Mouse (Mus musculus): ENCODE measurements around the gene Bri3. TPM values are rescaled to one million over a fixed set of nuclear protein-coding genes. Genes with fewer than 3 reads are reported as not detected.

Gene Bri3
- polyA plus RNA-seq, 1 experiment from 2014 or later: 135 TPM

DNA sequence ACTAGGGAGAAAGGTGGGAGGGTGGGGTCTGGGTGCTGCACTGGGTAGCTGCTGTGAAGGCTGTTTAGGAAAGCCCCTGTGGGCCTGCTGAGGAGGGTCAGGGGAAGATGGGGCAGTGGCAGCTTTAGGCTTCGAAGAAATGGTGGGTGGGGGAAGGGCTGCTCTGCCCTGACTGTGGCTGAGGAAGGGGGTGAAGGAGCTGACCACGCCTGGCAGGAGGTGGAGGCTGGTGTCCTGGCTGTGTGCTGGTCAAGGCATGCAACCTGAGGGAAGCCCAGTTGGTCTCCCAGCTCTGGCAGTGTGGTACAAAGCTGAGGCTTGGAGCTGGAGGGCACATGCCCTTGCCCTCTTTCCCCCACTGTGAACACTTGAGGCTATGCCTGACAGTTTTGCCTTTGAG lies 14.4 kb downstream of the Bri3 start:
- Histone ChIP-seq H3K4me3 (ENCODE audit: low read depth, low read length) (peak overlapping the region; percentile 17; the same call in 1 of the 2 replicates), H3K4me1 (ENCODE audit: control insufficient read depth, insufficient read depth, low read length) (peaks cover 40% of the 10 kb centered on the region), H3K9ac (replicated peaks; ENCODE audit: low read depth, low read length) (no peak overlapping the region), H3K27me3 (ENCODE audit: control insufficient read depth, insufficient read depth, low read length) (no peaks in the 10 kb centered on the region), H3K36me3 (ENCODE audit: control insufficient read depth, insufficient read depth, low read length) (peaks cover 19% of the 10 kb centered on the region; the same call in 1 of the 2 replicates), H3K4me2 (replicated peaks; ENCODE audit: low read depth, low read length) (peak overlapping the region; percentile 84), H3K9me3 (ENCODE audit: control insufficient read depth, low read depth, low read length) (no peaks in the 10 kb centered on the region), H3K27ac (ENCODE audit: low read length) (no peak overlapping the region; the same call in 1 of the 2 replicates)
- WGBS: 12% methylated on average over 2 of the region's 2 CpGs
- ATAC-seq (ENCODE audit: insufficient number of reproducible peaks, insufficient read depth, low FRiP score, low read depth): no peak

GRCm38 (mm10) chr5:144259228-144259627 lies 15.0 kb downstream of the Bri3 start:
- Histone ChIP-seq H3K27ac (ENCODE audit: low read length) (no peak overlapping the region), H3K4me2 (replicated peaks; ENCODE audit: low read depth, low read length) (no peak overlapping the region), H3K9me3 (ENCODE audit: control insufficient read depth, low read depth, low read length) (no peaks in the 10 kb centered on the region), H3K4me3 (ENCODE audit: low read depth, low read length) (no peak overlapping the region), H3K9ac (replicated peaks; ENCODE audit: low read depth, low read length) (no peak overlapping the region), H3K27me3 (ENCODE audit: control insufficient read depth, insufficient read depth, low read length) (no peaks in the 10 kb centered on the region), H3K36me3 (ENCODE audit: control insufficient read depth, insufficient read depth, low read length) (peaks cover 20% of the 10 kb centered on the region; the same call in 1 of the 2 replicates), H3K4me1 (ENCODE audit: control insufficient read depth, insufficient read depth, low read length) (peaks cover 39% of the 10 kb centered on the region)
- WGBS: 59% methylated on average over 6 of the region's 6 CpGs
- no peak for ATAC-seq (ENCODE audit: insufficient number of reproducible peaks, insufficient read depth, low FRiP score, low read depth)

DNA sequence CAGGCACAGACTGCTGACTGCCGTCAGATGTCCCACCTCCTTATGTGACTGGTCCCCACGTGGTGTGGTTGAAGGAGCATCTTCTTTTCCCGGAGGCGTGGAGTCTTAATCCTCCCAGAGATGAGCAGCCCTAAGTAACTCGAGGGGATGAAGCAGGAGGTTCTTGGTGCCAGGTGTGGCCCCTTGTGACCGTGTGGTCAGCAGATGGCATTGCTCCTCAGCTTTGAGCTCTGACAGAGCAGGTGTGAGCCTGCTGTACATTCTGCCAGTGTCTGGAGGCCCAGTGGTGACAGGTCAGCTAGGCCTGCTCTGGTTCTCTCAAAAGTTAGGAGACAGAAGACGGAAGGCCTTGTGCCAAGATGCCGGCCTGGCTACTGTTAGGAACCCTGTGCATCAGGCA lies 16.2 kb downstream of the Bri3 start:
- WGBS: 74% methylated on average over 8 of the region's 8 CpGs
- Histone ChIP-seq H3K9ac (replicated peaks; ENCODE audit: low read depth, low read length) (no peak overlapping the region), H3K4me1 (ENCODE audit: control insufficient read depth, insufficient read depth, low read length) (peaks cover 35% of the 10 kb centered on the region), H3K9me3 (ENCODE audit: control insufficient read depth, low read depth, low read length) (no peaks in the 10 kb centered on the region), H3K27ac (ENCODE audit: low read length) (no peak overlapping the region), H3K4me2 (replicated peaks; ENCODE audit: low read depth, low read length) (no peak overlapping the region), H3K27me3 (ENCODE audit: control insufficient read depth, insufficient read depth, low read length) (no peaks in the 10 kb centered on the region), H3K36me3 (ENCODE audit: control insufficient read depth, insufficient read depth, low read length) (peaks cover 30% of the 10 kb centered on the region), H3K4me3 (ENCODE audit: low read depth, low read length) (no peak overlapping the region)
- ATAC-seq (ENCODE audit: insufficient number of reproducible peaks, insufficient read depth, low FRiP score, low read depth): no peak

GRCm38 (mm10) chr5:144261309-144261708 lies 17.1 kb downstream of the Bri3 start:
- H3K4me2 ChIP-seq (replicated peaks; ENCODE audit: low read depth, low read length): no peak overlapping the region
- H3K9ac ChIP-seq (replicated peaks; ENCODE audit: low read depth, low read length): no peak overlapping the region
- H3K27me3 ChIP-seq (ENCODE audit: control insufficient read depth, insufficient read depth, low read length): no peaks in the 10 kb centered on the region
- no peak for ATAC-seq (ENCODE audit: insufficient number of reproducible peaks, insufficient read depth, low FRiP score, low read depth)
- WGBS: 70% methylated on average over 9 of the region's 9 CpGs
- H3K9me3 ChIP-seq (ENCODE audit: control insufficient read depth, low read depth, low read length): no peaks in the 10 kb centered on the region
- H3K4me1 ChIP-seq (ENCODE audit: control insufficient read depth, insufficient read depth, low read length): peaks cover 34% of the 10 kb centered on the region
- peaks cover 32% of the 10 kb centered on the region for H3K36me3 ChIP-seq (ENCODE audit: control insufficient read depth, insufficient read depth, low read length)
- no peak overlapping the region for H3K27ac ChIP-seq (ENCODE audit: low read length)
- no peak overlapping the region for H3K4me3 ChIP-seq (ENCODE audit: low read depth, low read length)

DNA sequence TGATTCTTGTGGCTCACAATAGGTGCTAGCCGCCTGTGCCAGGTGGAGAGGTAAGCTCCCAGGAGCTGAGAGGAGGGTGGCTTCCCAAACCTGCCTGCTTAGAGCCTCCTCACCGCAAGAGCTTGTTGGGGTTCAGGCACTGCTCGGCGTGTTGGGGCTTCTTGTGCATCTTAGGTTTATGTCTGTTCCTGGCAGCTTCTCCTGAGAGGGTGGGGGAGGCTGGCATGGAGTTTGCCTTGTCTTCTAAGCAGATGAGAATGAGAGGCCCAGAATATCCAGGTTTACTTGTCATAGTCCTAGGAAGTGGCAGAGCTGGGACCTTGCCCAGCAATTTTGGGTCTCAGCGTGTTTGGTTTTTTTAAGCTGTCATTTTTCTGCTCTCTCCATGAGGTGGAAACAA lies 17.6 kb downstream of the Bri3 start:
- Histone ChIP-seq H3K4me1 (ENCODE audit: control insufficient read depth, insufficient read depth, low read length) (peaks cover 31% of the 10 kb centered on the region), H3K4me3 (ENCODE audit: low read depth, low read length) (no peak overlapping the region), H3K36me3 (ENCODE audit: control insufficient read depth, insufficient read depth, low read length) (peaks cover 37% of the 10 kb centered on the region), H3K4me2 (replicated peaks; ENCODE audit: low read depth, low read length) (no peak overlapping the region), H3K27ac (ENCODE audit: low read length) (no peak overlapping the region), H3K27me3 (ENCODE audit: control insufficient read depth, insufficient read depth, low read length) (no peaks in the 10 kb centered on the region), H3K9ac (replicated peaks; ENCODE audit: low read depth, low read length) (no peak overlapping the region), H3K9me3 (ENCODE audit: control insufficient read depth, low read depth, low read length) (no peaks in the 10 kb centered on the region)
- WGBS: 72% methylated on average over 5 of the region's 5 CpGs
- no peak for ATAC-seq (ENCODE audit: insufficient number of reproducible peaks, insufficient read depth, low FRiP score, low read depth)

DNA sequence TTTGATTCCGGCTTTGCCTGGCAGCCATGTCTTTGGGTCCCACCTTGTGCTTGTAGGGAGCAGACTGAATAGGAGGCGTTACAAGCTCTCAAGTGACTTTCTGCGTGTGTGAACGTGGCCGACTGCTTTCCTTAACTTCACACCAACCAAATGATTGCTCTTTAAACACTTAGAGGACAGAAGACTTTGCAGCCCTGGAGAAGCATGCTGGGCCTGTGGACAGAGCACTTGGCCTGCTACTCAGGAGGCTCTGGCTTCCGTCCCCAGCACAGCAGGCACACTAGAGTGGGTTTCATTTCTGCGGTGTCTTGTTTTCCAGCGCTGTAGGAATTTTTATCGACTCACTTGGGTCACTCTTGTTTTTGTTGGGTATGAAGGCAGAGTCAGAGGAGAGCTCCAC lies 18.8 kb downstream of the Bri3 start:
- H3K4me3 ChIP-seq (ENCODE audit: low read depth, low read length): no peak overlapping the region
- H3K9me3 ChIP-seq (ENCODE audit: control insufficient read depth, low read depth, low read length): no peaks in the 10 kb centered on the region
- H3K4me2 ChIP-seq (replicated peaks; ENCODE audit: low read depth, low read length): no peak overlapping the region
- H3K36me3 ChIP-seq (ENCODE audit: control insufficient read depth, insufficient read depth, low read length): peaks cover 45% of the 10 kb centered on the region
- ATAC-seq (ENCODE audit: insufficient number of reproducible peaks, insufficient read depth, low FRiP score, low read depth): no peak
- H3K9ac ChIP-seq (replicated peaks; ENCODE audit: low read depth, low read length): no peak overlapping the region
- H3K4me1 ChIP-seq (ENCODE audit: control insufficient read depth, insufficient read depth, low read length): peaks cover 19% of the 10 kb centered on the region
- WGBS: 78% methylated on average over 9 of the region's 9 CpGs
- no peaks in the 10 kb centered on the region for H3K27me3 ChIP-seq (ENCODE audit: control insufficient read depth, insufficient read depth, low read length)
- no peak overlapping the region for H3K27ac ChIP-seq (ENCODE audit: low read length)

- WGBS: 80% methylated on average over 13 of the region's 13 CpGs
Observed at GRCm38 (mm10) chr5:144263496-144263895, 19.3 kb downstream of the Bri3 start.

DNA sequence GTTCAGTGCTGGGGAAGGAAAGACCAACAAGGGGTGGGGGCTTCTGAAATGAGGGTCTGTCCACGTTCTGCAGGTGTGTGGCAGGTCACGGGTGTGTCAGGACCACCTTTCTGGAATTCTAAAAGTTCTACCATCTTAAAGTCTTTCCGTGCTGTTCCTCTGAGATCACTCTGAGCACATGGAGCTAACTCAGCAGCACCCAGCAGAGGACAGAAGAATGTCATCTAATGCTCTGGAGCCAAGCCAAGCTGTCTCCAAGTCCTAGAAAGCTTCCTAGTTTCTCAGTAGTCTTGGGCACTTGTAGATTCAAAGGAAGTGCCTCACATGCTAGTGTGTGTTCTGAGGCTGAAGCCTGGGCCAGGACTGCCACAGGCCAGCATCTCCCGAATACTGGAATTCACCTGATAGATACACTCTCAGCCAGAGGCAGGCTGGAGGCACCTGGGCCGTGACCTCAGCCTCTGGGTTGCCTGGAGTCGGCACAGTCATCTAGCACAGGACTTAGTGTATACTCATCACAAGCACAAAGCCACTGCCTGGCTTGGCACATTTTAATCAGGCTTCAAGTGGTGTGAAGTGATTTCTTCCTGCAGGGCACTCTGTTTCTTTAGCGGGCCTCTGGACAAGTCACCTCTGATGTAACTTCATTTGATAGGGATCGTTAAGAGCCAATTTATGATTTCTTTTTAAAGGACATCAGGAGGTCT lies 23.5 kb downstream of the Bri3 start:
- Histone ChIP-seq H3K4me2 (replicated peaks; ENCODE audit: low read depth, low read length) (no peak overlapping the region), H3K4me3 (ENCODE audit: low read depth, low read length) (no peak overlapping the region), H3K9me3 (ENCODE audit: control insufficient read depth, low read depth, low read length) (no peaks in the 10 kb centered on the region), H3K9ac (replicated peaks; ENCODE audit: low read depth, low read length) (no peak overlapping the region), H3K36me3 (ENCODE audit: control insufficient read depth, insufficient read depth, low read length) (peaks cover 31% of the 10 kb centered on the region), H3K27ac (ENCODE audit: low read length) (no peak overlapping the region), H3K4me1 (ENCODE audit: control insufficient read depth, insufficient read depth, low read length) (0 out of 2 replicates have a peak, but pooled peaks cover 4% of the 10 kb centered on the region), H3K27me3 (ENCODE audit: control insufficient read depth, insufficient read depth, low read length) (no peaks in the 10 kb centered on the region)
- 72% methylated on average over 8 of the region's 8 CpGs for WGBS
- ATAC-seq (ENCODE audit: insufficient number of reproducible peaks, insufficient read depth, low FRiP score, low read depth): no peak

More at GRCm38 (mm10) chr5:144263496-144263895, 19.3 kb downstream of the Bri3 start:
- Histone ChIP-seq H3K4me2 (replicated peaks; ENCODE audit: low read depth, low read length) (no peak overlapping the region), H3K27me3 (ENCODE audit: control insufficient read depth, insufficient read depth, low read length) (no peaks in the 10 kb centered on the region), H3K9me3 (ENCODE audit: control insufficient read depth, low read depth, low read length) (no peaks in the 10 kb centered on the region), H3K4me1 (ENCODE audit: control insufficient read depth, insufficient read depth, low read length) (peaks cover 15% of the 10 kb centered on the region), H3K27ac (ENCODE audit: low read length) (no peak overlapping the region), H3K36me3 (ENCODE audit: control insufficient read depth, insufficient read depth, low read length) (peaks cover 47% of the 10 kb centered on the region), H3K4me3 (ENCODE audit: low read depth, low read length) (no peak overlapping the region), H3K9ac (replicated peaks; ENCODE audit: low read depth, low read length) (no peak overlapping the region)
- no peak for ATAC-seq (ENCODE audit: insufficient number of reproducible peaks, insufficient read depth, low FRiP score, low read depth)

DNA sequence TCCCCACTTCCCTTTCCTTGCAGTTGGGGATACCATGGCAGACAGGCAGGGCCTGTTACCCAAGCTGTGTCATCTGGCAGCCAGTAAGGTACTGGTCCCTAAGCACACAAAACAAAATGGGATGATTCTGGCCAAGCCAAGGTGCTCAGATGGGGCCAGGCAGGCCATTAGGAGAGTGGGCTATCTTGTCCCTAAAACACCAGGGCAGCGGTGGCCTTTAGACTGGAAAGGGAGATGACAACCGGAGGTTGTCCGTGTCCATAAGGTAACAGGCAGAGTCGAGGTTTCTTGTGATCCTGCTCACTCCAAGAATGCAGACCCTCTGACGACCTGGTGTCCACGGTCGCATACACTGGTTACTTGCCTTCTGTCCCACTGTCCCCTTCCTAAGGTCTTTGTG lies 25.7 kb downstream of the Bri3 start:
- WGBS: 91% methylated on average over 7 of the region's 7 CpGs
- Histone ChIP-seq H3K9ac (replicated peaks; ENCODE audit: low read depth, low read length) (no peak overlapping the region), H3K27me3 (ENCODE audit: control insufficient read depth, insufficient read depth, low read length) (no peaks in the 10 kb centered on the region), H3K9me3 (ENCODE audit: control insufficient read depth, low read depth, low read length) (no peaks in the 10 kb centered on the region), H3K27ac (ENCODE audit: low read length) (no peak overlapping the region), H3K36me3 (ENCODE audit: control insufficient read depth, insufficient read depth, low read length) (peaks cover 20% of the 10 kb centered on the region), H3K4me2 (replicated peaks; ENCODE audit: low read depth, low read length) (no peak overlapping the region), H3K4me1 (ENCODE audit: control insufficient read depth, insufficient read depth, low read length) (no peaks in the 10 kb centered on the region), H3K4me3 (ENCODE audit: low read depth, low read length) (no peak overlapping the region)
- ATAC-seq (ENCODE audit: insufficient number of reproducible peaks, insufficient read depth, low FRiP score, low read depth): no peak
